Mouse (Mus musculus) retina, postnatal 7 days (tissue): ENCODE data around the gene Ski.

Experiments used
- DNase-seq: peaks from one replicate; pipeline ENCODE4 v3.0.0-alpha.2; 2012; ENCODE audit warnings: low read depth, low spot score

The Ski gene

DNA sequence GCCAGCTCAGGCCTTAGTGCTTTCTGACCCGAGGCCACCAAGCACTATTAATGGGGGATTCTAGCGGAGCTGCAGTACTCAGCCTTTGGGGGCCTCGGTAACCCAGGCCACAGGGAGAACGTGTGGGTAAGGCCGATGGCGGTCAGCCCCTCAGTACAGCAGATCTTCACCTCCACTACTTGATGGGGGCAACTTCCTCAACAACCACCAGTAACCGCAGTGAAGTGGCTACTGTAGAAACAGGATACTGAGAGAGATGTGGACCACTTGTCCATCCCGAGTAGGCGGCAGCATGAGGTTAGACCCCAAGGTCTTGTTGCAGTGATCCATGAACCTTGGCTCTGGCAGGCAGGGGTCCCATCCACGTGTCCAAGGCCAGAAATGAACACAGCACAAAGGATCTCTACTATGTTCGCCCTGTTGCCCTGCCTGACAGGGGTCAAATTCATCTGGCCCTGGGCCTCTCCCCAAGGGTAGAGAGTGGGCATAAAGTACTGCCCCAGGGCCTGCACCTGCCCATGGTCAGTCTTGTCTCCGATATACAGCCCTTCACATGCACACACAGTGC lies 71.1 kb downstream of the Ski start:
- DNase-seq, result no peak

DNA sequence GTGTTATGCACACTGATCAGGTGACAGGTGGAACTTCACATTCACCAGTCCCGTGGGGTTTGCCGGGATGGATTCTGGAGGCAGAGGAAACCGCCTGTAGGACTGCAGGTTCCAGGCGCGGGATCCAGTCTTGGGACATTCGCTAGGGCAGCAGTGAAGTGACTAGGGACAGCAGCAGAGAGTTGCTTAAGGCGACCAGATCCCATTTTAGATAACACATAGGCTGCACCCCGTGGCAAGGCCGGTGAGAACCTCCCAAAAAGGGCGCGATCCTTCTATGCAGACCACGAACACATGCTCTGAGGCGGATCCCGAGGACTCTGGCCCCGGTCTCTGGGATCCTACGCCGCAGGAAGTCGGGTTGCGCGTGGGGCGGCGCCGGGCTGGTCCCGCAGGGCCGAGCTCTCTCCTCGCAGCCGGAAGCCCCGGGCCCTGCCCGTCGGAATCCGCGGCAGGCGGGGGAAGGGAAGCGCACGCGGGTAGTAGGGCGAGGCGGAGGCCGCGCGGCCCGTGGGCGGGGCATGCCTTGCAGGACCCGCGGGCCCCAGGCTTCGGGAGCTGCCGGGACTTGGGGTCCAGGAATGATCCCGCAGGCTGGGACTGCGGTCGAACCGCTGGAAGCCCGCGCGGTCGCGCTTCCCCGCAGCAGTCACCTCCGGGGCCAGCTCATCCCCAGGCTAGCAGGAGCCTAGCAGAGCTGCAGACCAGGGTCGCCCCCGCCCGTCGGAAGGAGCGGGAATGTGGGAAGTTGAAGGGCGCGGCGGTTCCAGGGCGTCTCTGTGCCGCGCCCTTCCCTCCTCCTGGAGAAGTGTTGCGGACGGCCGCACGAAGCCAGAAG lies 71.9 kb downstream of the Ski start:
- DNase-seq, result peak; percentile 53

DNA sequence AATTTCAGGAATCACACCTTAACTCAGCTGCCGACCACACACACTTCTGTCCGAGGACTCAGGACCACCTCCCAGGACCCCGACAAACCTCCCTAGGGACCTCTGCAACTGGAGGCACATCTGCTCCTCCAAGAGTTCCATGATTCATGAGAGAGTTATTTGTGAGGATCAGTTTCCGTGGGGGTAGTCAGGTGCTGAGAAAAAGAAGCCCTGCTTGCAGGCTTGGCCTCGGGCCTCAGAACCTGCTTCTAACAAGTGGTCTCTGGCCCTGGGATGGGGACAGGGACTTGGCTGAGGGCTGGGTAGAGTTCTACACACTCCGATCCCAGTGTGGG lies 72.5 kb downstream of the Ski start:
- DNase-seq, result no peak

DNA sequence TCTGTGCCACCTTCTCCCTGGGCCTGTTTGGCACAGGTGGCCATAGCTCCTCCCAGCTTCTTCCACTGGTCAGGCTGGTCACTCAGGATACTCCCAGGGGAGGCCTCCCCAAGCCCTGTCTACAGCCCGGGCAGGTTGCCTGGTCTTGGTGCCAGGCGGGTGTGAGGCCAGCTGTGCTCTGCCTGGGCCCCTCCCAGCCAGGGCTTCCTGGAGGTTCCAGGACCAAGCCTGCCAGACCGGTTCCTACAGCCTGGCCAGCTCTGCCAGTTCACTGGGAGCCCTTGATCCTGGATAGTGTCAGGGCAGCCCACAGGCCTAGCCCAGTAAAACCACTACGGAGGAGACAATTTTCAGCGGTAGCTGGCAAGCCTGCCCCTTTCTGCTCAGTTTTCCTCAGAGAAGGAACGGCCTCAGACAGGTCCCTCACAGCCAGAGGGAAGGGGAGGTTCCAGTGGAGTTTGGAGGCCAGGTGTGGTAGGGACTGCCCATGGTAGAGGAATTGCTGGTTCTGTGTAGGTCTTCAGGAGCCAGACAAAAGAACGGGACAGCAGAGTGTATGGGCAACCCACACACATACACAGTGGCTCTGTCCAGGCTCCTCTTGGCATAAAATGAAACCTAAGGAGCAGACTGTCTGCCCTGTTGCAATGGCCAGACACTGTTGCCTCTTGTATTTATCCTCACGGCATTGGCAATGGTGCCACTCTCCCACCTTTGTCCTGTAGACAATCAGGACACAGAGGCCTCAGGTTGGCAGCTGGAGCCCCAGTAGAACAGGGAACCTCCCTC lies 73.3 kb downstream of the Ski start:
- no peak for DNase-seq

- DNase-seq, result no peak
Observed at GRCm38 (mm10) chr4:155148453-155148852, 73.9 kb downstream of the Ski start.

DNA sequence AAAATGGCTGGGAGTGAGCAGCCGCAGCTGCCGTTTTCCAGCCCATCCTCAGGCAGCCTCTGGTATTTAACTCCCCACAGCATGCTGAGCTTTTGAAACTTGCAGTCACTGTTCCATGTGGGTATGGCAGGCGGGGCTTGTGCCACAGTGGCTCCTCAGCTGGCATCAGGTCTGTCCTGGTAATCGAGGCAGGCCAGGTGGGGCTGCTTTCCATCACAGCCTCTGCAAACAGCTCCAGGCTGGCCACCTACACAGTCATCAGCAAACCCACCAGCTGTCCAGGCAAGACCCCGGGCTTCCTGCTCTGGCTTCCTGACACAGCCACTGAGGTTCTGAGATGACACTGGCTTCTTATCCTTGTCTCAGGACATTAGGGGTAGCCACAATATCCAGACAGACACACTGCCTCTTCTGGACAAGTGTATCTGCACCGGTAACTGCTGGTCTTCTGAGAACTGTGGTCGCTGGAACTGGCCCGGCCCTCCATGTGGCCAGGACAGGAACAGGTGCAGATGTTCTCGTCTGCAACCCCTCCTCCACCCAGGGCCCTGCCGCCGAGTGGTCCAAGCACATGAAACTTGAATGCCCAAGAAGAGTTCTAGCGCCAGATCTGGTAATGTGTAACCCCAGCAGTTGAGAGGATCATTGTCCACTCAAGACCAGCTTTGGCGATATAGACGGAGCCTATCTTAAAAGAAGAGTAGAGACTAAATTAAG lies 76.1 kb downstream of the Ski start:
- no peak for DNase-seq

DNA sequence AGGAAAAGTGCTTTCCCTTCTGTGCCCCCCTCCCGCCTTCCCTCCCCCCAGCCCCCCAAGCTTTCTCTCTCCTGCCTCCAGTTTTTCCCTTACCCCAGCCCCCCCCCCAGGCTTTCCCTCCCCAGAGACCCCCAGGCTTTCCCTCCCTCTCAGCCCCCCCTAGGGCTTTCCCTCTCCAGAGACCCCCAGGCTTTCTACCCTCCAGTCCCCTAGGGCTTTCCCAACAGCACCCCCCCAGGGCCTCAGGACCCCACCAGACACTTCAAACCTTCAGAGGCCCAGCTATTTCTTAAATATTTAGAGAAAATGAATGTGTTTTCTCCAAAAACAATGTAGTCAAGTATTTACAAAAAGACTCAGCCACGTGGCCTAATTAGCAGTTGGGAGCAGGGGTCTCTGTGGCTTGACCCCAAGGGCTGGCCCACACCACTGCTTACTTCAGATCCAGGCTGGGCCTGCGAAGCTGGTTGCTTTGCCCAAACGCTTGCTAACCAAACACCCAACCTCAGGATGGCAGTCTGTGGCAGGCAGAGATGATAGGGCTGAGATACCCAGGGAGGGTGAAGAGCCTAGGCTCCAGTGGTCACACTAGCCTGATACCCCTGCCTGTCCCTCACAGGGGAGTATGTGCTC lies 77.7 kb downstream of the Ski start:
- DNase-seq, result no peak

DNA sequence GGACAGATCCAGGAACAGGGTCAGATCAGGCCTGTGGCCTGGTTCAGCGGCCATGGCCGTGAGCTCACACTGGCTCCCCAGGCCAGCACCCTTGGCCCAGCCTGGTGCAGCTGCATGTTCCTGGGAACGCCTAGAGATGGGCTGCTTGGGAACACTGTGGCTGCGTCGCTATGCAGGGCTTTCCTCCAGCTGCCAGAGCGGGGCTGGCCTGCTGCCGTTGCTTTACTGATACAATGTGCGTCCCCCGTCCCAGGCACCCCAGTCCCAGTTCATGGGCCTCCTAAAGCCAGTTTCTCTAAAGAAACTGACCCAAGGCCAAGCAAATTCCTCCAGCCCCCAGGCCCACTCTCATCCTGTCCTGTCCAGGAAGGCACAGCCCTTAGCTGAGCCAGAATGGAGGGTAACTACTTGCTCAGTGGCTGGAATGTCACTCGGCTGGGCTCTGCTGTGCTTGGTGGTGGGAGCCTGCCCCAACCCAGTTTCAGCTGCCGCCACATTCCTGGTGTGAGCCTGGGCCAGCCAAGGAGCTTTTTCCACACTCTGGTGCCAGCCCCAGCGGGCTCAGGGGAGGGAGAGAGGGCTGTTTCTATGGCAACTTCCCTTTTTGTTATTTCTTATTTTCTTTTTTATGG lies 78.4 kb downstream of the Ski start:
- no peak for DNase-seq

- DNase-seq, result no peak
Observed at GRCm38 (mm10) chr4:155143411-155143810, 79.0 kb downstream of the Ski start.

DNA sequence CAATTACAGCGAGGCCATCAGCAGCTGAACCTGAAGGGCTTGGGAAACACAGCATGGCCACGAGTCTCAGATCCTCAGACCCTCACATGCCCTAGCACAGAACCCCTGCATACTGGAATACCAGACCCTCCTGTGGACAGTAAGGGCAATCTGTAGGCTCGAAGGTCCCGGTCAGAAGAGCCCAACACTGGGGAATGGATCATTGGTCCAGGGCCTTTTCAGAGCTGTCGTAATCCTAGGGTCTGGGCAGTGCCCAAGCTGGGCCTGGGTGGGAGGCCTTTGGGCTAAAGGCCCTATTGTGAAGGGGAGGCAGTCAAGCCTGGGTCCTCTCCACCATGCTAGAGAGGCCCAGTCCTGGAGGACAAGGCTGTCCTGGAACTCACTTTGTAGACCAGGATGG lies 79.6 kb downstream of the Ski start:
- no peak for DNase-seq

DNA sequence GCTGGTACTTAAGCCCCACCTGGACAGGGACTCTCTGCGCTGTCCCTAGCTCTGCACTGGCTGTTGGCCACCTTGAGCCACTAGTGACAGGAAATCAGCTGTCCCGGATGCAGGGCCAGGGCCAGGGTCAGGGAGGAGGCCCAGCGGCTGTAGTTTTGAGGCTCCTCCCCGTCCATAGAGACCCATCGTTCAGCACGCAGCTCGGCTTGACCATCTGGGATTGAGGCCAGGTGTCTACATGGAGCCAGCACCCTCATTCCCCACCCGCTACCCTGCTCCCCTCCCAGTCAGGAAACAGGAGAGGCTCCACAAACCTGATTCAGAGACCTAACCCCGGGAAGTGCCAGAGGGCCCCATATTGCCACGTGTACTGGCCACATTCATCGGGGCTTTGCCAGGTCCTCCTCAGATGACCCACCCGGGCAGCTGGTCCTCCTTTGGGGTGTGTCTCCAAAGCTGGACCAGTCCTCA lies 81.6 kb downstream of the Ski start:
- no peak for DNase-seq

DNA sequence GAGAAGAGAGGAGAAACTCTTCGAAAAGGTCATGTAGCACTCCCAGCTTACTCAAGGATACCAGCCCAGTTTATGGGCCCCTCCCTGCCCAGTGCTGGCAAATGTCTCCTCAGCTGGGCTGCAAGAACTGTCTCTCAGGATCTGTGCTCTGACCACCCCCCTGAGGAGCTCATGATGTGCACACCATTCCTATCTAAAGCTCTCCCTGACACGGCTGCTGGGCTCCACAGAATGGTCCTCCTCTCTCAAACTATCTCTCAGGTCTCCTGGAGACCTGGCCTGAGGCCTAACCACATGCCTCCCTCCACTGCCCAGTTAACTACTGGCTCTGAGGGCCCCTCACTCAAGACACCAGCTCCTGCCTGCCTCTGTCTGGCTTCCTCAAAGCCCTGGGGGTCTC lies 82.2 kb downstream of the Ski start:
- DNase-seq, result no peak

DNA sequence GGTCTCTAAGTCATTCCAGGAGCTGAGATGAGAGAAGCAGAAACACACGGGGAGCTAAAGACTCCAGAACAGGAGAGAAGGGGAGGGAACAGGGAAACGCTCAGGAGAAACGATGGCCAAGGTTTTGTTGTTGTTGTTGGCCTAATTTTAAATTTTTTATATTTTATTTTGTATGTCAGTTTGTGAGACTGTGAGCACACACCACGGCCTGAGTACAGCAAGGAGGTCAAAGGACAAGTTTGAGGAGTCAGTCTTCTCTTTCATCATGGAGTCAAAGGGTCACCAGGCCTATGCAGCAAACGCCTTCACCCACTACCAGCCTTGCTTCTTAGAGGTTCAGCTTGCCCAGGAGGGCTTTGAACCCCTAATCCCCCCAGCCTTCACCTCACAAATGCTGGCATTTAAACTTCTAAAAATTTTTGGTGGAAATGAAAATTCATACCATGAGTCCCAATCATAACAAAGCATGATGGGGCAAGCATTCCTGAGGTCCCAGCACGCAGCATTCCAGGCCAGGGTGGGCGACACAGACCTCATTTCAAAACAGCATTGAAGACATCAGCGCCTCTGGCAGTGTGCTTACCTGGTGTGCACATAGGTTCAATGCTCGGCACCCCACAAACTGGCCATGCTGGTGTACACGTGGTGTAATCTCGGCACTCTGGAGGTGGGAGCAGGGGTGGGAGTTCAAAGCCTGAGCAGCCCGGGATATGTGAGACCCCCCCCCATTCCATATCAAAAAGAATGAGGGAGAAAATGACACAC lies 82.9 kb downstream of the Ski start:
- no peak for DNase-seq

- no peak for DNase-seq
Observed at GRCm38 (mm10) chr4:155138451-155138850, 83.9 kb downstream of the Ski start.

GRCm38 (mm10) chr4:155137891-155138290 lies 84.5 kb downstream of the Ski start:
- no peak for DNase-seq

GRCm38 (mm10) chr4:155135909-155136585 lies 86.3 kb downstream of the Ski start:
- no peak for DNase-seq

- no peak for DNase-seq
Observed at GRCm38 (mm10) chr4:155134686-155135172, 87.7 kb downstream of the Ski start.

GRCm38 (mm10) chr4:155133658-155134417 lies 88.6 kb downstream of the Ski start:
- no peak for DNase-seq

GRCm38 (mm10) chr4:155133188-155133587 lies 89.2 kb downstream of the Ski start:
- no peak for DNase-seq
